Mouse (Mus musculus) neural tube, embryonic 15.5 days (tissue): ENCODE measurements around the gene Zfp367. TPM values are rescaled to one million over a fixed set of nuclear protein-coding genes. Genes with fewer than 3 reads are reported as not detected.

Experiments
- ATAC-seq: fragments of 200-750 bp; cut with Nextera tagmentation; 2 replicates; pipeline ENCODE4 v1.8.0; 2017; ENCODE audit warnings: mild to moderate bottlenecking, moderate TSS enrichment, moderate library complexity; ENCODE audit not compliant: low FRiP score
- H3K27ac ChIP-seq: fragments of 300-500 bp; sonication (generic); replicated peaks from 2 replicates; pipeline ENCODE4 v1.5.1; 2015; ENCODE audit warnings: mild to moderate bottlenecking, inconsistent platforms
- H3K27me3 ChIP-seq: fragments of 300-500 bp; sonication (generic); replicated peaks from 2 replicates; pipeline ENCODE4 v1.6.1; 2015; ENCODE audit warnings: inconsistent platforms
- H3K36me3 ChIP-seq: fragments of 300-500 bp; sonication (generic); 2 replicates; pipeline ENCODE4 v1.6.1; 2015; ENCODE audit warnings: inconsistent platforms
- H3K4me1 ChIP-seq: fragments of 300-500 bp; sonication (generic); 2 replicates; pipeline ENCODE4 v1.6.1; 2015; ENCODE audit warnings: inconsistent platforms
- H3K4me2 ChIP-seq: fragments of 300-500 bp; sonication (generic); 2 replicates; pipeline ENCODE4 v1.6.1; 2015; ENCODE audit warnings: inconsistent platforms, mild to moderate bottlenecking, moderate library complexity
- H3K4me3 ChIP-seq: fragments of 300-500 bp; sonication (generic); replicated peaks from 2 replicates; pipeline ENCODE4 v1.5.1; 2015; ENCODE audit warnings: mild to moderate bottlenecking, inconsistent platforms
- H3K9ac ChIP-seq: fragments of 300-500 bp; sonication (generic); replicated peaks from 2 replicates; pipeline ENCODE4 v1.6.1; 2015; ENCODE audit warnings: mild to moderate bottlenecking, inconsistent platforms
- H3K9me3 ChIP-seq: fragments of 300-500 bp; sonication (generic); replicated peaks from 2 replicates; pipeline ENCODE4 v1.6.1; 2016; ENCODE audit warnings: inconsistent platforms
- WGBS: fragments of 180-500 bp; shearing (Covaris S2); methylation state at CpG from one replicate; pipeline ENCODE4 v1.1.7; 2015; ENCODE audit warnings: mixed read lengths; 5-methylcytosine and 5-hydroxymethylcytosine counted together
- polyA plus RNA-seq: library from polyadenylated mRNA; unstranded; fragments of >200 nt; fragmentation: Nextera tagmentation; extraction: Ambion mirVana; gene quantifications from 2 replicates; pipeline ENCODE4 v1.2.1, GENCODE M21; 2015

Gene Zfp367
- polyA plus RNA-seq, 1 experiment from 2014 or later: 5.0 TPM

GRCm38 (mm10) chr13:64180300-64180699 lies 27.3 kb upstream of the Zfp367 start:
- Histone ChIP-seq H3K9ac (no peak overlapping the region), H3K27me3 (no peaks in the 10 kb centered on the region), H3K27ac (no peak overlapping the region), H3K4me3 (no peak overlapping the region), H3K9me3 (no peaks in the 10 kb centered on the region), H3K4me2 (no peak overlapping the region), H3K36me3 (peaks cover 66% of the 10 kb centered on the region), H3K4me1 (no peaks in the 10 kb centered on the region)
- no peak for ATAC-seq
- WGBS: 91% methylated on average over 4 of the region's 4 CpGs

- no peak overlapping the region for H3K9ac ChIP-seq
- no peaks in the 10 kb centered on the region for H3K9me3 ChIP-seq
- WGBS: 86% methylated on average over 13 of the region's 13 CpGs
- H3K36me3 ChIP-seq: peaks cover 61% of the 10 kb centered on the region
- H3K27me3 ChIP-seq: no peaks in the 10 kb centered on the region
- H3K4me3 ChIP-seq: no peak overlapping the region
- no peaks in the 10 kb centered on the region for H3K4me1 ChIP-seq
- H3K27ac ChIP-seq: no peak overlapping the region
- ATAC-seq: no peak
- no peak overlapping the region for H3K4me2 ChIP-seq
These were observed 26.0 kb upstream of the Zfp367 start for GRCm38 (mm10) chr13:64178746-64179652.

GRCm38 (mm10) chr13:64178000-64178399 lies 25.0 kb upstream of the Zfp367 start:
- Histone ChIP-seq H3K27ac (no peak overlapping the region), H3K4me2 (no peak overlapping the region), H3K9ac (no peak overlapping the region), H3K9me3 (no peaks in the 10 kb centered on the region), H3K4me1 (no peaks in the 10 kb centered on the region), H3K36me3 (peaks cover 63% of the 10 kb centered on the region), H3K4me3 (no peak overlapping the region), H3K27me3 (no peaks in the 10 kb centered on the region)
- ATAC-seq: no peak
- 83% methylated on average over 7 of the region's 7 CpGs for WGBS

DNA sequence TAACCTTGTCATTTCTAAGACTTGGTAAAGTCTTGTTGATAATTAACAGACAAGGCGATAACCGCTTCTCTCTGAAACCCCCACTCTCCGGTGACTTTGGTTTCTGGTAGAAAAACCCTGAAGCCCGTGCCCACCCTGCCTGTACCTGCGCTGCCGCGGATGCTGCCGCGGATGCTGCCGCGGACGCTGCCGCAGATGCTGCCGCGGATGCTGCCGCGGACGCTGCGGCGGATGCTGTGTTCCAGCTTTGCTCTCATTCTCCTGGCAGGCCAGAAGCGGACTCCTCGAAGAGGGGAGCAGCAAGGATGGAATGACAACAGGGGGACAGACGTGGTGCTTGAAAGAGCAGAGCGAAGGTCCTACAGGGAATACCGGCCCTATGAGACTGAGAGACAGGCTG lies 16.7 kb upstream of the Zfp367 start:
- Histone ChIP-seq H3K4me2 (no peak overlapping the region), H3K4me1 (no peaks in the 10 kb centered on the region), H3K36me3 (peaks cover 82% of the 10 kb centered on the region), H3K27me3 (no peaks in the 10 kb centered on the region), H3K9ac (no peak overlapping the region), H3K27ac (no peak overlapping the region), H3K9me3 (peaks cover 58% of the 10 kb centered on the region), H3K4me3 (no peak overlapping the region)
- ATAC-seq: no peak
- 98% methylated on average over 25 of the region's 25 CpGs for WGBS

DNA sequence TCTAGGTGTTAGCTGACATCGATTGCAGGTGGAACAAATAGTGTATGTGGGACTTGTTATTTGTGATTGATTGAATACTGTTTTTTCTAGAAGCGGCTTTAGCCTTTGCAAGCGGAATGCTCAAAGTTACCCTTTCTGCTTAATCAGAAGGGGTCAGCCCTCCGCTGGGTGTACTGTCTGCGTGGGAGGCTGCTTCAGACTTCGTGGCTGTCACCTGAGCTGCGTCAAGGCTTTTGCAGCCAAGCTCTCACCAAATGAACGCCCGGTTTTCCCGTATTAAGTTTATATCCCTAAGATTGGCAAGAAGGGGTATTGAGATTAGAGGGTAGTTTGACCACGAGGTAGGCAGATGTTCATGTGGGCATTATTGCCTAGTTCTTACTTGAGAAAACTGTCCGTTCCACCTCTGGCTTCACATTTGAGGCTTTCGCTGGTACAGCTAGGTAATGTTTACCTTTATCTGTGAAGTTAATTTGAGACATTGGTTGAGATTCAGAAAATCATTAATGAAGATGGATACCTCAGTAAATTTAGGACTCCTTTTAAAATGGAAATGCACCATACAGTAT lies 10.2 kb upstream of the Zfp367 start:
- ATAC-seq: no peak
- peak overlapping the region; percentile 85 for H3K4me3 ChIP-seq
- no peaks in the 10 kb centered on the region for H3K27me3 ChIP-seq
- H3K4me1 ChIP-seq: peaks cover 15% of the 10 kb centered on the region
- H3K9me3 ChIP-seq: peaks cover 16% of the 10 kb centered on the region
- 33% methylated on average over 13 of the region's 13 CpGs for WGBS
- peak overlapping the region; percentile 93 for H3K4me2 ChIP-seq
- no peak overlapping the region for H3K27ac ChIP-seq
- peak overlapping the region; percentile 94 for H3K9ac ChIP-seq
- H3K36me3 ChIP-seq: peaks cover 17% of the 10 kb centered on the region

GRCm38 (mm10) chr13:64162626-64163025 lies 9.6 kb upstream of the Zfp367 start:
- peak overlapping the region; percentile 85 for H3K4me3 ChIP-seq
- H3K36me3 ChIP-seq: peaks cover 15% of the 10 kb centered on the region
- no peaks in the 10 kb centered on the region for H3K27me3 ChIP-seq
- under 1% methylated on average over 14 of the region's 14 CpGs for WGBS
- peak; percentile 12 for ATAC-seq
- H3K27ac ChIP-seq: no peak overlapping the region
- H3K4me2 ChIP-seq: peak overlapping the region; percentile 93
- H3K9ac ChIP-seq: peak overlapping the region; percentile 94
- H3K9me3 ChIP-seq: peaks cover 14% of the 10 kb centered on the region
- H3K4me1 ChIP-seq: peaks cover 15% of the 10 kb centered on the region

GRCm38 (mm10) chr13:64161916-64162611 lies 9.1 kb upstream of the Zfp367 start:
- Histone ChIP-seq H3K36me3 (peaks cover 11% of the 10 kb centered on the region), H3K9me3 (peaks cover 10% of the 10 kb centered on the region), H3K27me3 (no peaks in the 10 kb centered on the region), H3K27ac (peak overlapping the region; percentile 88), H3K4me2 (peak overlapping the region; percentile 93), H3K4me1 (peaks cover 15% of the 10 kb centered on the region), H3K4me3 (peak overlapping the region; percentile 85), H3K9ac (peak overlapping the region; percentile 94)
- WGBS: 1% methylated on average over 66 of the region's 71 CpGs
- peak; percentile 69 for ATAC-seq

- H3K9ac ChIP-seq: peak within 1 kb of the TSS; percentile 94
- H3K4me3 ChIP-seq: peak within 1 kb of the TSS; percentile 85
- ATAC-seq: peak; percentile 99
- peaks cover 7% of the 10 kb centered on the region for H3K9me3 ChIP-seq
- peak within 1 kb of the TSS; percentile 88 for H3K27ac ChIP-seq
- H3K27me3 ChIP-seq: no peaks in the 10 kb centered on the region
- H3K4me1 ChIP-seq: peaks cover 15% of the 10 kb centered on the region
- H3K4me2 ChIP-seq: peak within 1 kb of the TSS; percentile 93
- H3K36me3 ChIP-seq: peaks cover 7% of the 10 kb centered on the region
- under 1% methylated on average over 31 of the region's 31 CpGs for WGBS
These were observed 8.5 kb upstream of the Zfp367 start, which contains the start of gene Habp4 for GRCm38 (mm10) chr13:64161548-64161915. Gene Habp4 (plus strand): TSS chr13:64161824.

DNA sequence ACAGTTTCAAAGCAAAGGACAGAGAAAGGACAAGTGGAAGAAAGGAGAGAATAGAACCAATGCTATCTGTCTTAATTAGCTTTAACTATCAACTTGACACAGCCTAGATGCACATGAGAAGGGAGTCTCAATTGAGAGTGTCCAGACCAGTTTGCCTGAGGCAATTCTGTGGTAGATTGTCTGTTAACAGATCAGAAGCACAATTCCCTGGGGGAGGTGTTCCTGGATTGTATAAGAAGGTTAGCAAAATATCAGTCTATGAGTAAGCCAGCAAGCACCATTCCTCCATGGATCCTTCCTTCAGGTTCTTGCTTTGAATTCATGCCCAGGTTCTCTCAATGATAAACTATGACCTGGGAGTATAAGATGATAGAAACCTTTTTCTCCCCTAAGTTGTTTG lies 4.0 kb upstream of the Zfp367 start:
- H3K9ac ChIP-seq: no peak overlapping the region
- H3K36me3 ChIP-seq: no peaks in the 10 kb centered on the region
- no peak overlapping the region for H3K27ac ChIP-seq
- ATAC-seq: no peak
- no peaks in the 10 kb centered on the region for H3K27me3 ChIP-seq
- H3K9me3 ChIP-seq: no peaks in the 10 kb centered on the region
- no peak overlapping the region for H3K4me3 ChIP-seq
- H3K4me1 ChIP-seq: peaks cover 16% of the 10 kb centered on the region
- H3K4me2 ChIP-seq: no peak overlapping the region

DNA sequence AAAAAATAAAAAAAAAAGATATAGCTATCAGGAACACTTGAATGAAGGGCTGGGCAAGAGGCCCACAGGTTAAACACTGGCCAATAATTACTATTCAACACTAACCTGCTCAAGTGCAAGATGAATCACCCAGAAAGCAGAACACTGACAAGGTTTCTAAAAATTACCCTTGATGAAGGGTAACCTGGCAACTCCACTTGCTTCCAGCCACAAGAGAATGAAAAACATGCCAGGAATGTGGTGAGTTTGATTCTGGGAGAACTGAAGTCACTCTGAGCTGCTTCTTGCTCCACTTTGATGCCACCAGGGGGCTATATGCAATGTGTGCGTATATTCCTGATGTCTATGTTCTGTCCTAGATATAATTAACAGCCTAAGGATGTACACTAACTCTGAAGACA lies 2.2 kb upstream of the Zfp367 start:
- 10% methylated on average over 1 of the region's 1 CpGs for WGBS
- no peak overlapping the region for H3K27ac ChIP-seq
- no peak overlapping the region for H3K9ac ChIP-seq
- ATAC-seq: no peak
- no peak overlapping the region for H3K4me2 ChIP-seq
- H3K4me1 ChIP-seq: peaks cover 20% of the 10 kb centered on the region
- H3K27me3 ChIP-seq: no peaks in the 10 kb centered on the region
- no peak overlapping the region for H3K4me3 ChIP-seq
- no peaks in the 10 kb centered on the region for H3K36me3 ChIP-seq
- no peaks in the 10 kb centered on the region for H3K9me3 ChIP-seq

DNA sequence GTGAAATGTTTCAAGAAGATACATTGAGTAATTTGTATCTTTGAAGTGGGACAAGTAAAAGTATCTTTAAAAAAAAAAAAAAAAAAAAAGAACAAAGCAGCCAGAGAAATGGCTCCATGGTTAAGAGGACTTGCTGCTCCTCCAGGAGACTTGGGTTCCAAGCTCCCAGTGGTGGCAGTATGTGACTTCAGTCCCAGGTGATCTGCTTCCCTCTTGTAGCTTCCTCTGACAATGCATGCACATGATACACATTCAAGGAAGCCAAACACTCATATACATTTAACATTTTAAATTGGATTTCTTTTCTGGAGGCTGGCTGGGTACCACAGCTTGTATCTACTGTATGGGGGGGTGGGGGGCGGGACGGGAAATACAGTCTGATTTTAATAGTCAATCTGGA lies 1.6 kb upstream of the Zfp367 start:
- Histone ChIP-seq H3K9ac (no peak overlapping the region), H3K9me3 (no peaks in the 10 kb centered on the region), H3K4me1 (peaks cover 20% of the 10 kb centered on the region), H3K36me3 (no peaks in the 10 kb centered on the region), H3K27ac (no peak overlapping the region), H3K4me3 (no peak overlapping the region), H3K27me3 (no peaks in the 10 kb centered on the region), H3K4me2 (no peak overlapping the region)
- WGBS: 58% methylated on average over 2 of the region's 2 CpGs
- ATAC-seq: no peak
